Mouse (Mus musculus): ENCODE results near the gene Slc5a3. TPM values are rescaled to one million over a fixed set of nuclear protein-coding genes. Genes with fewer than 3 reads are reported as not detected.

The Slc5a3 gene
- polyA plus RNA-seq, 1 experiment from 2014 or later = 3.1 TPM

GRCm38 (mm10) chr16:92129843-92130242 is 71.7 kb downstream of the Slc5a3 start:
- ATAC-seq (replicated peaks; ENCODE audit: insufficient number of reproducible peaks, insufficient read depth, low FRiP score, low read depth) = no peak
- WGBS = 85% methylated on average over 8 of the region's 8 CpGs
- Histone ChIP-seq H3K9ac (no peak overlapping the region), H3K36me3 (no peaks in the 10 kb centered on the region), H3K4me3 (no peak overlapping the region), H3K4me2 (no peak overlapping the region), H3K9me3 (replicated peaks) (no peaks in the 10 kb centered on the region), H3K4me1 (replicated peaks) (no peaks in the 10 kb centered on the region), H3K27ac (no peak overlapping the region), H3K27me3 (no peaks in the 10 kb centered on the region)

GRCm38 (mm10) chr16:92132511-92132910 is 74.4 kb downstream of the Slc5a3 start:
- Histone ChIP-seq H3K9ac (no peak overlapping the region), H3K4me1 (replicated peaks) (no peaks in the 10 kb centered on the region), H3K27ac (no peak overlapping the region), H3K36me3 (no peaks in the 10 kb centered on the region), H3K4me3 (no peak overlapping the region), H3K27me3 (no peaks in the 10 kb centered on the region), H3K9me3 (replicated peaks) (no peaks in the 10 kb centered on the region), H3K4me2 (no peak overlapping the region)
- ATAC-seq (replicated peaks; ENCODE audit: insufficient number of reproducible peaks, insufficient read depth, low FRiP score, low read depth) = no peak
- 80% methylated on average over 4 of the region's 4 CpGs for WGBS

GRCm38 (mm10) chr16:92134148-92134764 is 76.1 kb downstream of the Slc5a3 start:
- ATAC-seq (replicated peaks; ENCODE audit: insufficient number of reproducible peaks, insufficient read depth, low FRiP score, low read depth) = no peak
- 0 out of 2 replicates have a peak, but pooled peaks cover 1% of the 10 kb centered on the region for H3K4me1 ChIP-seq (replicated peaks)
- no peaks in the 10 kb centered on the region for H3K9me3 ChIP-seq (replicated peaks)
- H3K4me2 ChIP-seq = no peak overlapping the region
- no peaks in the 10 kb centered on the region for H3K27me3 ChIP-seq
- no peaks in the 10 kb centered on the region for H3K36me3 ChIP-seq
- H3K27ac ChIP-seq = no peak overlapping the region
- 80% methylated on average over 11 of the region's 11 CpGs for WGBS
- H3K4me3 ChIP-seq = no peak overlapping the region
- no peak overlapping the region for H3K9ac ChIP-seq

GRCm38 (mm10) chr16:92136275-92136674 is 78.2 kb downstream of the Slc5a3 start:
- WGBS = 90% methylated on average over 15 of the region's 15 CpGs
- H3K4me2 ChIP-seq = no peak overlapping the region
- H3K36me3 ChIP-seq = no peaks in the 10 kb centered on the region
- 0 out of 2 replicates have a peak, but pooled peaks cover 4% of the 10 kb centered on the region for H3K4me1 ChIP-seq (replicated peaks)
- H3K27ac ChIP-seq = no peak overlapping the region
- no peaks in the 10 kb centered on the region for H3K27me3 ChIP-seq
- H3K9ac ChIP-seq = no peak overlapping the region
- H3K9me3 ChIP-seq (replicated peaks) = no peaks in the 10 kb centered on the region
- no peak overlapping the region for H3K4me3 ChIP-seq
- no peak for ATAC-seq (replicated peaks; ENCODE audit: insufficient number of reproducible peaks, insufficient read depth, low FRiP score, low read depth)

Other genes with a start within 250 kb of the Slc5a3 start
- gene Mrps6, start 52 bp upstream of the Slc5a3 start, polyA plus RNA-seq (2015; fragmentation: Nextera tagmentation; extraction: Ambion mirVana) = 99.4 and 106 TPM in 2 replicates
- gene Gm49711, start within 50 bp of the Slc5a3 start, polyA plus RNA-seq (2015; fragmentation: Nextera tagmentation; extraction: Ambion mirVana) = 0.25 TPM in 1 of 2 replicates, not detected in the other
- gene Kcne2, start 234.1 kb downstream of the Slc5a3 start, polyA plus RNA-seq (2015; fragmentation: Nextera tagmentation; extraction: Ambion mirVana) = 0.66 and 1.0 TPM in 2 replicates
- gene Smim11, start 243.0 kb downstream of the Slc5a3 start, polyA plus RNA-seq (2015; fragmentation: Nextera tagmentation; extraction: Ambion mirVana) = 100 and 145 TPM in 2 replicates

Data from heart, embryonic 15.5 days (tissue).